Mouse (Mus musculus) midbrain, embryonic 15.5 days (tissue): ENCODE data around the gene Notch1. TPM values are rescaled to one million over a fixed set of nuclear protein-coding genes. Genes with fewer than 3 reads are reported as not detected.

Experiments
- ATAC-seq: fragments of 200-750 bp; cut with Nextera tagmentation; replicated peaks from 2 replicates; pipeline ENCODE4 v1.8.0; 2017; ENCODE audit warnings: moderate TSS enrichment
- H3K27ac ChIP-seq: fragments of 300-500 bp; sonication (generic); 2 replicates; pipeline ENCODE4 v1.5.1; 2015; ENCODE audit warnings: mild to moderate bottlenecking, inconsistent platforms
- H3K27me3 ChIP-seq: fragments of 300-500 bp; sonication (generic); replicated peaks from 2 replicates; pipeline ENCODE4 v1.6.1; 2015; ENCODE audit warnings: inconsistent platforms
- H3K36me3 ChIP-seq: fragments of 300-500 bp; sonication (generic); replicated peaks from 2 replicates; pipeline ENCODE4 v1.6.1; 2015; ENCODE audit warnings: inconsistent platforms
- H3K4me1 ChIP-seq: fragments of 300-500 bp; sonication (generic); 2 replicates; pipeline ENCODE4 v1.6.1; 2015; ENCODE audit warnings: inconsistent platforms
- H3K4me2 ChIP-seq: fragments of 300-500 bp; sonication (generic); 2 replicates; pipeline ENCODE4 v1.6.1; 2015; ENCODE audit warnings: inconsistent platforms, mild to moderate bottlenecking, moderate library complexity
- H3K4me3 ChIP-seq: fragments of 300-500 bp; sonication (generic); 2 replicates; pipeline ENCODE4 v1.5.1; 2015; ENCODE audit warnings: mild to moderate bottlenecking, inconsistent platforms
- H3K9ac ChIP-seq: fragments of 300-500 bp; sonication (generic); 2 replicates; pipeline ENCODE4 v1.6.1; 2015; ENCODE audit warnings: mild to moderate bottlenecking, inconsistent platforms
- H3K9me3 ChIP-seq: fragments of 300-500 bp; sonication (generic); 2 replicates; pipeline ENCODE4 v1.6.1; 2016; ENCODE audit warnings: inconsistent platforms
- WGBS: fragments of 180-500 bp; shearing (Covaris S2); methylation state at CpG from one replicate; pipeline ENCODE4 v1.1.7; 2015; ENCODE audit warnings: mixed read lengths; 5-methylcytosine and 5-hydroxymethylcytosine counted together
- polyA plus RNA-seq: library from polyadenylated mRNA; unstranded; fragments of >200 nt; fragmentation: Nextera tagmentation; extraction: Ambion mirVana; gene quantifications from 2 replicates; pipeline ENCODE4 v1.2.1, GENCODE M21; 2015

Notch1 gene
- polyA plus RNA-seq, 1 experiment from 2014 or later, result 15.6 TPM

- WGBS, result 63% methylated on average over 9 of the region's 9 CpGs
- H3K27ac ChIP-seq, result no peak overlapping the region
- H3K9me3 ChIP-seq, result no peaks in the 10 kb centered on the region
- no peak overlapping the region for H3K4me3 ChIP-seq
- H3K36me3 ChIP-seq, result no peaks in the 10 kb centered on the region
- peaks cover 20% of the 10 kb centered on the region for H3K27me3 ChIP-seq
- no peak overlapping the region for H3K4me2 ChIP-seq
- no peak overlapping the region for H3K9ac ChIP-seq
- no peak for ATAC-seq
- H3K4me1 ChIP-seq, result peaks cover 55% of the 10 kb centered on the region
These were observed 11.5 kb downstream of the Notch1 start for GRCm38 (mm10) chr2:26504772-26505480.

DNA sequence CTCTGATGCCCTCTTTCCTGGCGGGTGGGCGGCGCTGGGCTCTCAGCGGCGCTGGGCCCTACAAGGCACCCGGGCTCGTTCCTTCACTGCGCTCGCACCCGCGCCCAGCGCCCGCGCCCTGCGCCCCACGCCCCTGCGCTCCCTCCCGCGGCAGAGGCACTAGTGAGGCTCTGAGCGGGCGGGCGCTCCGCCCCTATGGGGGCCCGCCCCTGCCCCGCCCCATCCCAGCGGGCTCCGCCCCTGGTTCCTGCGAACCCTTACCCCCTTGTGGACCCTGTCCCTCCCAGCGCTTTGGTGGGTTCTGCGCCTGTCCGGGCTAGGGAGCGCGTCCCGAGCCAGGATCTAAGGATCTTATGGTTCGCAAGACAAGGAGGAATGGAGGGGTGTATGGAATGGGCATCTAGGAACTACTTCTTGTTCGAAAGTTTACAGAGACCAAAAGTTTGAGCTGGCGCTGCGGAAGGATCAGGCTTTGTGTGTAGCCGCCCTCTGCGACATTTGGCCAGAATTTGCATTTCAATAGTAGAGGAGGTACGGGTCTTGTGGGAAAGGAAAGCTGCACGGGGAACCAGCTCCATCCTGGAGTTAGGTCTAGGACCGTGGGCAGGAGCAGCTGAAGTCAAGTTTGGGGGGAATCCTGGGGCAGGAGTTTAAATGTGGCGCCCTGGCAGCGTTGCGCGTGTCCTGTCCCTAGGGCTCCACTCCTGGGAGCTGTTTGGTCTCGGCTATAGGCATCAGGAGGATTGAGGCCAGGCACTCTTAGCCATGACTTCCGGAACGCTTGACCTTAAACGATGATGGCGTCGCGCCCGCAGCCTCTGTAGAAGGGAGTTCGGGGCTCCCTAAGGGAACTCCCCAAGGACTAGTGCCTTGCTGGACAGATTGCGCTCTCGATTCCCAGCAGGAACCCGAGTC lies 12.5 kb downstream of the Notch1 start:
- peak; percentile 51; the same call in 1 of the 2 replicates for ATAC-seq
- peaks cover 20% of the 10 kb centered on the region for H3K27me3 ChIP-seq
- no peaks in the 10 kb centered on the region for H3K36me3 ChIP-seq
- H3K4me1 ChIP-seq, result peaks cover 65% of the 10 kb centered on the region
- peak overlapping the region; percentile 87 for H3K4me2 ChIP-seq
- H3K9ac ChIP-seq, result peak overlapping the region; percentile 54
- H3K4me3 ChIP-seq, result peak overlapping the region; percentile 52
- 2% methylated on average over 55 of the region's 59 CpGs for WGBS
- H3K9me3 ChIP-seq, result no peaks in the 10 kb centered on the region
- peak overlapping the region; percentile 82 for H3K27ac ChIP-seq

DNA sequence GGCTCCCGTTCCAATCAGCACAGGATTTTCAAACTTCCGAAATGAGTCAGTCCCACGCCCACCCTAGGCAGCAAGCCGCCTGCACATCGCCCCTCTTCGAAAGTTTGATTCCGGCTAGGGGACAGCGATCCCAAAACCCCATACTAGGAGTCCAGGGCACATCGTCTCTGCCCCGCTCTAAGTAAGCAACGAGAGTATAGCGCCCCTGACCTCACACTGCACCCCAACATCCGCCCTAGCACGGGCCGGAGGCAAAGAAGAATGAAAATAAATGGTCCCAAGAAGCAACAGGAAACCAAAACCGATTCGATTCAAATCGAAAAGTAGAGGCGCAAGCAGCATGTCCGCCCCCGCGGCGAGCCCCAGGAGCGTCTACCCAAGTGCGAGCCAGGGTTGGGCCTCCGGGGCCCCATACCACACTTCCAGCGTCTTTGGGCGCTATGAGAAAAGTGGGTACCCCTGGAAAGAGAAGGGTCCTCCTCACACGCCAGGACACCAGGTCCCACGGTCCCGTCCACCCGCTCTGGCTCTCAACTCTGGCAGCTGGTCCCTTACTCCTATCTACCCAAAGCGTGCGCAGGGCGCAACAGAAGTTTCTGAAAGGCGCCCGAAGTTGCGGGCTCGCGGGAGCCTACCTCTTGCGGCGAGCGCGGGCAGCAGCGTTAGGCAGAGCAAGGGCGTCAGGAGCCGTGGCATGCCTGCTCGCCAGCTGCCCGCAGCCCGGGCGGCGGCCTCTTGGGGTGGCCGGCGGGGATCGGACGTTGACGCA lies 13.4 kb downstream of the Notch1 start:
- Histone ChIP-seq H3K27me3 (peaks cover 20% of the 10 kb centered on the region), H3K4me2 (peak overlapping the region; percentile 87), H3K36me3 (no peaks in the 10 kb centered on the region), H3K4me3 (peak overlapping the region; percentile 52), H3K9ac (peak overlapping the region; percentile 54), H3K9me3 (no peaks in the 10 kb centered on the region), H3K27ac (peak overlapping the region; percentile 82), H3K4me1 (peaks cover 70% of the 10 kb centered on the region)
- no peak for ATAC-seq
- WGBS, result under 1% methylated on average over 57 of the region's 57 CpGs

- under 1% methylated on average over 33 of the region's 33 CpGs for WGBS
- H3K4me3 ChIP-seq, result peak overlapping the region; percentile 52
- H3K9me3 ChIP-seq, result no peaks in the 10 kb centered on the region
- peaks cover 73% of the 10 kb centered on the region for H3K4me1 ChIP-seq
- H3K4me2 ChIP-seq, result peak overlapping the region; percentile 87
- H3K27me3 ChIP-seq, result peaks cover 20% of the 10 kb centered on the region
- peak overlapping the region; percentile 82 for H3K27ac ChIP-seq
- peak; percentile 15; the same call in 1 of the 2 replicates for ATAC-seq
- peak overlapping the region; percentile 54 for H3K9ac ChIP-seq
- H3K36me3 ChIP-seq, result no peaks in the 10 kb centered on the region
These were observed 14.1 kb downstream of the Notch1 start for GRCm38 (mm10) chr2:26502299-26502862.

- Histone ChIP-seq H3K9me3 (no peaks in the 10 kb centered on the region), H3K4me3 (peak overlapping the region; percentile 52), H3K9ac (peak overlapping the region; percentile 54; the same call in 1 of the 2 replicates), H3K4me2 (peak overlapping the region; percentile 87), H3K36me3 (no peaks in the 10 kb centered on the region), H3K27ac (peak overlapping the region; percentile 82), H3K27me3 (peaks cover 20% of the 10 kb centered on the region), H3K4me1 (peaks cover 75% of the 10 kb centered on the region)
- ATAC-seq, result peak; percentile 35
- 1% methylated on average over 14 of the region's 15 CpGs for WGBS
These were observed 14.8 kb downstream of the Notch1 start for GRCm38 (mm10) chr2:26501651-26502141.

- no peaks in the 10 kb centered on the region for H3K36me3 ChIP-seq
- no peak overlapping the region for H3K9ac ChIP-seq
- H3K27ac ChIP-seq, result peak overlapping the region; percentile 82
- ATAC-seq, result peak; percentile 84
- H3K9me3 ChIP-seq, result no peaks in the 10 kb centered on the region
- 9% methylated on average over 14 of the region's 14 CpGs for WGBS
- peak overlapping the region; percentile 52 for H3K4me3 ChIP-seq
- H3K4me1 ChIP-seq, result peaks cover 84% of the 10 kb centered on the region
- peak overlapping the region; percentile 87 for H3K4me2 ChIP-seq
- peaks cover 20% of the 10 kb centered on the region for H3K27me3 ChIP-seq
These were observed 15.7 kb downstream of the Notch1 start for GRCm38 (mm10) chr2:26500599-26501370.

- WGBS, result 39% methylated on average over 4 of the region's 4 CpGs
- peak overlapping the region; percentile 82 for H3K27ac ChIP-seq
- H3K9me3 ChIP-seq, result no peaks in the 10 kb centered on the region
- H3K27me3 ChIP-seq, result peaks cover 20% of the 10 kb centered on the region
- peak overlapping the region; percentile 87 for H3K4me2 ChIP-seq
- H3K4me3 ChIP-seq, result no peak overlapping the region
- H3K36me3 ChIP-seq, result no peaks in the 10 kb centered on the region
- 0 out of 2 replicates have a peak, but pooled peaks have one; percentile 15 for ATAC-seq
- no peak overlapping the region for H3K9ac ChIP-seq
- peaks cover 86% of the 10 kb centered on the region for H3K4me1 ChIP-seq
These were observed 16.4 kb downstream of the Notch1 start for GRCm38 (mm10) chr2:26500027-26500598.

DNA sequence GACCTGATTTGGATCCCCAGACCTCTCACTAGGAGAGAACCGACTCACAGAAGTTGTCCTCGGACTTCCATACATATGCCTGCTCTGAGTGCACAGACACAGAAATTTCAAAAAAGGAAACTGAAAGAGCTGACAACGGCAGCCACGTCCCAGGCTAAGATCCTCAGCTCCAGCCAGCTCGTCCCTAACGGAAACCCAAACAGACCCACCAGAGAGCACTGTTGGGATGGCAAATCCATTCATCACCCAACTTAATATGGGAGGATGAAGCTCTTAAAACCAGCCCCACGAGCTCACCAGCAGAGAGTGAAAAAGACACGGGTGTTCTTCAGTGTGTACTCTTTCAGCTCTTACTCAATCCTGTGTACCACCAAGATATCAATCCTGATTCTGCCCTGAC lies 17.8 kb downstream of the Notch1 start:
- H3K27ac ChIP-seq, result peak overlapping the region; percentile 82
- no peak overlapping the region for H3K9ac ChIP-seq
- H3K4me2 ChIP-seq, result peak overlapping the region; percentile 87; the same call in 1 of the 2 replicates
- H3K4me1 ChIP-seq, result peaks cover 89% of the 10 kb centered on the region
- 60% methylated on average over 8 of the region's 8 CpGs for WGBS
- H3K27me3 ChIP-seq, result peaks cover 9% of the 10 kb centered on the region
- H3K9me3 ChIP-seq, result no peaks in the 10 kb centered on the region
- ATAC-seq, result no peak
- H3K4me3 ChIP-seq, result no peak overlapping the region
- H3K36me3 ChIP-seq, result no peaks in the 10 kb centered on the region

- Histone ChIP-seq H3K27ac (0 out of 2 replicates have a peak overlapping the region, but pooled peaks have one; percentile 9), H3K4me2 (peak overlapping the region; percentile 16), H3K36me3 (no peaks in the 10 kb centered on the region), H3K27me3 (peaks cover 5% of the 10 kb centered on the region), H3K4me1 (peaks cover 89% of the 10 kb centered on the region), H3K9ac (no peak overlapping the region), H3K4me3 (no peak overlapping the region), H3K9me3 (no peaks in the 10 kb centered on the region)
- WGBS, result 68% methylated on average over 11 of the region's 11 CpGs
- ATAC-seq, result no peak
These were observed 18.5 kb downstream of the Notch1 start for GRCm38 (mm10) chr2:26497861-26498533.

DNA sequence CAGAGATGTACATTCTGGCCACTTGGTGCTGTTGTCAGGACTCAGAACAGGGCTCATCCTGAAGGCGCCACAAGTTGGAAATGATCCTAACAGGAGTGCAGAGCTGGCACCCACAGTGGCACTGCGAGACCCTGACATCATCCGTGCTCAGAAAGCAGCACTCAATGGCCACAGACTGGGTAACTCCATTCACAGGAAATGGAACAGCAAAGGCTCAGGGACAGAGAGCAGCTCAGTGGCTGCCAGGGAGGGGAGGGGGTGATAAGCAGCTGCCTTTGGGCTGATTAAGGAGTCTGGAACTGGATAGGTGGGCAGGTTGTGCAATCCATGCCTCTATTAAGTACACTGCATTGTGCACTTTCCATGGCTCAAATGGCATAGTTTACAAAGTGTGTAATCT lies 20.0 kb downstream of the Notch1 start:
- WGBS, result 75% methylated on average over 3 of the region's 3 CpGs

More for the DNA sequence above, 20.0 kb downstream of the Notch1 start:
- no peaks in the 10 kb centered on the region for H3K36me3 ChIP-seq
- no peak for ATAC-seq
- peak overlapping the region; percentile 45; the same call in 1 of the 2 replicates for H3K27ac ChIP-seq
- H3K27me3 ChIP-seq, result peaks cover under 1% of the 10 kb centered on the region; the same call in 1 of the 2 replicates
- peaks cover 85% of the 10 kb centered on the region for H3K4me1 ChIP-seq
- H3K4me3 ChIP-seq, result no peak overlapping the region
- no peaks in the 10 kb centered on the region for H3K9me3 ChIP-seq
- no peak overlapping the region for H3K9ac ChIP-seq
- H3K4me2 ChIP-seq, result no peak overlapping the region
